Mouse (Mus musculus): ENCODE measurements at regions not wholly inside any gene's neighbourhood (a gene's known extent, or its start where the extent isn't known, plus 50 kb on each side); places are given as distances from the start of the nearest gene placed in this dataset.

GRCm38 (mm10) chr2:106426010-106426409 is 267.1 kb upstream of the Mpped2 start:
- TF ChIP-seq CTCF (IDR thresholded peaks at IDR 0.05; ENCODE audit: low read depth) (no peak), EP300 (IDR thresholded peaks at IDR 0.05; ENCODE audit: low read depth) (no peak)
